Mouse (Mus musculus) myocyte (in vitro differentiated cells): ENCODE results near the gene Phgr1.

ENCODE experiments used
- CEBPB ChIP-seq: IDR thresholded peaks from 2 replicates; pipeline ENCODE4 v1.6.1; 2011; ENCODE audit warnings: mild to moderate bottlenecking, moderate library complexity; ENCODE audit not compliant: poor library complexity, insufficient read depth, severe bottlenecking
- E2F4 ChIP-seq: IDR thresholded peaks from one replicate; pipeline ENCODE4 v1.6.1; 2011; ENCODE audit warnings: mild to moderate bottlenecking, control low read depth, moderate library complexity; ENCODE audit not compliant: insufficient read depth
- MAX ChIP-seq: IDR thresholded peaks from one replicate; pipeline ENCODE4 v1.6.1; 2011; ENCODE audit warnings: low read depth, mild to moderate bottlenecking, control low read depth
- MYOD1 ChIP-seq, 3 experiments: IDR thresholded peaks; one replicate each; pipeline ENCODE4 v1.6.1; 2011; ENCODE audit warnings: control low read depth in 2 of 3, low read depth in 2 of 3, mild to moderate bottlenecking in 2 of 3, moderate library complexity in 1 of 3; ENCODE audit not compliant: insufficient read length in 2 of 3, control insufficient read depth in 1 of 3
- MYOG ChIP-seq, 3 experiments: IDR thresholded peaks; one replicate each; pipeline ENCODE4 v1.6.1; 2011; ENCODE audit warnings: control low read depth in 2 of 3, low read depth in 2 of 3, mild to moderate bottlenecking in 2 of 3; ENCODE audit not compliant: insufficient read length in 2 of 3, control insufficient read depth in 1 of 3, insufficient read depth in 1 of 3
- POLR2A ChIP-seq: IDR thresholded peaks from one replicate; pipeline ENCODE4 v1.6.1; 2011; ENCODE audit warnings: low read depth, mild to moderate bottlenecking, control low read depth, moderate library complexity; ENCODE audit not compliant: insufficient read length
- POLR2AphosphoS2 ChIP-seq: IDR thresholded peaks from one replicate; pipeline ENCODE4 v1.6.1; 2011; ENCODE audit warnings: low read depth, control low read depth; ENCODE audit not compliant: insufficient read length
- REST ChIP-seq: IDR thresholded peaks from one replicate; pipeline ENCODE4 v1.6.1; 2011; ENCODE audit warnings: mild to moderate bottlenecking, control low read depth, moderate library complexity; ENCODE audit not compliant: insufficient read depth, insufficient read length
- SRF ChIP-seq: IDR thresholded peaks from one replicate; pipeline ENCODE4 v1.6.1; 2011; ENCODE audit warnings: low read depth; ENCODE audit not compliant: control insufficient read depth, insufficient read length
- TCF12 ChIP-seq: IDR thresholded peaks from one replicate; pipeline ENCODE4 v1.6.1; 2011; ENCODE audit warnings: mild to moderate bottlenecking, control low read depth; ENCODE audit not compliant: poor library complexity, insufficient read depth, severe bottlenecking
- TCF3 ChIP-seq: IDR thresholded peaks from one replicate; pipeline ENCODE4 v1.6.1; 2011; ENCODE audit warnings: low read depth, control low read depth; ENCODE audit not compliant: insufficient read length
- USF1 ChIP-seq: IDR thresholded peaks from one replicate; pipeline ENCODE4 v1.6.1; 2011; ENCODE audit warnings: low read depth, mild to moderate bottlenecking, control low read depth, moderate library complexity

- TF ChIP-seq E2F4 (no peak), POLR2A (no peak), USF1 (no peak), TCF3 (no peak), POLR2AphosphoS2 (peak; percentile 77), MYOD1 (IDR thresholded peaks at IDR 0.05; ENCODE audit: control insufficient read depth in 1 of 3, insufficient read length in 2 of 3, low read depth in 2 of 3) (no peak), TCF12 (no peak), MYOG (IDR thresholded peaks at IDR 0.05; ENCODE audit: control insufficient read depth in 1 of 3, insufficient read depth in 1 of 3, insufficient read length in 2 of 3, low read depth in 2 of 3) (no peak), MAX (no peak), SRF (no peak), CEBPB (no peak), REST (no peak)
Measured at GRCm38 (mm10) chr2:118754143-118754542, 18.4 kb upstream of the Phgr1 start.
